Mouse (Mus musculus): Measurements from ENCODE around the gene Osbpl8.

DNA sequence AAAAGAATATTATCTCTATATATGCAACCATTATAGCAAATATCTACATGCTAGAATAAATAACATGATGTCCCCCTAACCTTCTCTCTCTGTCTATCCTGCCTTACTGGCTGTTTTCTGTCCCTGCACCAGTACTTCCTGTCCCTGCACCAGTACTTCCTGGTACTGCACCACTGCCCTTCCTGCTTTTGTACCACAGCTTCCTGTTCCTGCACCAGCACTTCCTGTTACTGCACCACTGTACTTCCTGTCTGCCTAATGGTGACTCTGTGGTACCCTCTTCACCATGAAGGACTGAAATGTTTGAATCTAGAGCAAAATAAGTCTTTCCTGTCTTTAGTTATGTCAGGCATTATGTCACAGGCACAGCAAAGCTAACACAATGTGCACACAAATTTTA is 156.0 kb downstream of the Osbpl8 start:
- TF ChIP-seq CTCF (IDR thresholded peaks at IDR 0.05; ENCODE audit: borderline replicate concordance, insufficient read depth, low read depth, low read length) = no peak
- TF ChIP-seq POLR2A (IDR thresholded peaks at IDR 0.05; ENCODE audit: borderline replicate concordance, insufficient read depth, low read length) = no peak

All from cerebellum, adult 2 months (tissue).